Mouse (Mus musculus): ENCODE data around the gene Fam160a1.

DNA sequence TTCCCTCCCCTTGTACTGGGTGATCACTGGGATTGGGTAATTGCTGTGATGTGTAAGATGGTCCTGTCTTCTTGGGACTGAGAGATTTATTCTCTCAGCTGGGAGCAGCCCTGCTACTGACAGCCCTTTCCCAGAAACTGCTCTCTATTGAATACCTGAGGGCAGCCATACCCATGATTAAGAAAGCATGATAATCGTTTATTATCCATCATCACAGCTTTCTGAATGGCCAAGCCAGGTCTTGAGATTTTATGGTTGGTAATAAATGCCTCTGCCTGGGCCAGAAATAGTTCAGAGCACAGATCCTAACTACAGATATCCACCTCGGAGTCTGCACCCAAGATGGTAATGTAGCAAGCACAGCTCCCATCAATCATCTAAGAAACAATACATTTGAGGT lies 59.1 kb downstream of the Fam160a1 start:
- no peak for TF ChIP-seq CTCF (IDR thresholded peaks at IDR 0.05; ENCODE audit: low read depth)
- TF ChIP-seq EP300 (optimal IDR thresholded peaks at IDR 0.05): no peak
